Mouse (Mus musculus) cortical plate, adult 2 months (tissue): ENCODE data around the gene Man1c1. TPM values are rescaled to one million over a fixed set of nuclear protein-coding genes. Genes with fewer than 3 reads are reported as not detected.

Experiments
- H3K27ac ChIP-seq: fragments of 200-500 bp; 2 replicates; pipeline ENCODE4 v1.5.1; 2012; ENCODE audit warnings: low read length, control low read depth, inconsistent platforms; ENCODE audit not compliant: insufficient read depth
- H3K4me1 ChIP-seq: fragments of 200-500 bp; 2 replicates; pipeline ENCODE4 v1.6.1; 2011; ENCODE audit warnings: low read length; ENCODE audit not compliant: control insufficient read depth, insufficient read depth
- H3K4me3 ChIP-seq: fragments of 200-500 bp; 2 replicates; pipeline ENCODE4 v1.5.1; 2011; ENCODE audit warnings: mild to moderate bottlenecking, low read length, control low read depth; ENCODE audit not compliant: insufficient read depth
- CTCF ChIP-seq: fragments of 200-500 bp; IDR thresholded peaks from 2 replicates; pipeline ENCODE4 v1.5.1; 2011; ENCODE audit warnings: mild to moderate bottlenecking, control low read depth, low read length; ENCODE audit not compliant: insufficient read depth; ENCODE audit errors: extremely low read depth
- POLR2A ChIP-seq: fragments of 200-500 bp; IDR thresholded peaks from 2 replicates; pipeline ENCODE4 v1.6.1; 2011; ENCODE audit warnings: mild to moderate bottlenecking, low read length, control low read depth; ENCODE audit not compliant: insufficient read depth; ENCODE audit errors: extremely low read depth
- polyA plus RNA-seq: library from polyadenylated mRNA; depleted of rRNA; stranded (reverse); fragments of >200 nt; gene quantifications from 2 replicates; pipeline ENCODE4 v1.2.3, GENCODE M21; 2012

Gene Man1c1
- polyA plus RNA-seq, 1 experiment, result 20.5 TPM

DNA sequence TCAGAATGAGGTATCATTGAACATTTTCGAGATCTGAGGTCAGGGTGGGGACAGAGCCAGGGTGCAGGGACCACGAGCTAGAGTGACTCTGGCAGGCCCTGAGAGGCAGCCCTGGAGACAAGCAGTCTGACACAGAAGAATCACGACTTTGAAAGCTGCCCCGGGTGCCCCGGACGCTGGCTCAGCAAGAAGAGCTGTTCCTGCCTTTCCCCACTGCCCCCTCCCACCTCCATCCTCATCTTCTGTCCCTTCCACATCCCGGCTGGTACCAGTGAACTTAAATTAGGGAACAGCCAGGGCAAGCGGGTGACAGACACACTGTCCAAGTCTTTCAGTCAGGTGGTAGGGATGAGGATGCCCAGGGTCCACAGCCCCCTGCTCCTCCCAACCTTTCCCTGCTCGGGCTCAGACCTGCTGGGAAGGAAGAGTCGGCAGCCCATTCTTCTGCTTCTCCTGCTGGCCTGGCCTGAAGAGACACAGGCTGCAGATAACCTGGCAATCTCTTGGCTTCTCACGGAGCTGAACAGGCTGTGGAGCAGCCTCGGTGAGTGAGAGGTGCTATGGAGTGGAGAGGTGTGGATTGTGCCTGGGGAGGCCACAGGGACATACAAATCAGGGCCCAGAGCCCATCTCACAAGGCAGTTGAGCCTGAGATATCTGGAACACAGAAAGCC, 35.6 kb downstream of the Man1c1 start:
- Histone ChIP-seq H3K4me1 (0 out of 2 replicates have a peak, but pooled peaks cover 2% of the 10 kb centered on the region), H3K27ac (no peak overlapping the region), H3K4me3 (no peak overlapping the region)
- no peak for TF ChIP-seq POLR2A
- TF ChIP-seq CTCF, result no peak

GRCm38 (mm10) chr4:134666391-134666790, 37.7 kb downstream of the Man1c1 start:
- no peak overlapping the region for H3K4me3 ChIP-seq
- H3K4me1 ChIP-seq, result 0 out of 2 replicates have a peak, but pooled peaks cover 2% of the 10 kb centered on the region
- no peak overlapping the region for H3K27ac ChIP-seq
- no peak for TF ChIP-seq CTCF
- TF ChIP-seq POLR2A, result no peak

DNA sequence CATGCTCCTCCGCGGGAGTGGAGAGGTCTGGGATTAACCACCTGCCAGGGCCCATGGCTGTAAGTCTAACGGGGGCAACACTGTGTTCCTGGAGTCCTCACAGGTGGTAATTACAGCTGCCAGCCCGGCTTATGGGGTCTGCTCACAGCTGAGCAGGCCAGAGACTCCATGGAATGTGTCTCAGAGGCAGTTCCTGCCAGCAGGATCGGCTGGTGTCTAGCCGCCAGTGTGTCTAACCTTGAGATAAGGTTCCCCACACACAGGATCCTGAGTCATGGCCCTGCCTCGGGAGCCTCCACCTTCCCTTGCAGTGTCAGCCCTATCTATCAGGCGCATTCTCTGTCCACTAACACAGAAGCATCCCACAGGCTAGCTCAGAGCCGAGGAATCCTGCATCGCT, 41.0 kb downstream of the Man1c1 start:
- Histone ChIP-seq H3K27ac (no peak overlapping the region), H3K4me1 (no peaks in the 10 kb centered on the region), H3K4me3 (no peak overlapping the region)
- TF ChIP-seq POLR2A (no peak), CTCF (no peak)

GRCm38 (mm10) chr4:134660630-134661183, 43.4 kb downstream of the Man1c1 start:
- H3K4me3 ChIP-seq, result no peak overlapping the region
- H3K4me1 ChIP-seq, result no peaks in the 10 kb centered on the region
- H3K27ac ChIP-seq, result no peak overlapping the region
- TF ChIP-seq POLR2A (no peak), CTCF (no peak)

GRCm38 (mm10) chr4:134659354-134660301, 44.5 kb downstream of the Man1c1 start:
- TF ChIP-seq CTCF, result no peak
- Histone ChIP-seq H3K27ac (no peak overlapping the region), H3K4me1 (no peaks in the 10 kb centered on the region), H3K4me3 (no peak overlapping the region)

DNA sequence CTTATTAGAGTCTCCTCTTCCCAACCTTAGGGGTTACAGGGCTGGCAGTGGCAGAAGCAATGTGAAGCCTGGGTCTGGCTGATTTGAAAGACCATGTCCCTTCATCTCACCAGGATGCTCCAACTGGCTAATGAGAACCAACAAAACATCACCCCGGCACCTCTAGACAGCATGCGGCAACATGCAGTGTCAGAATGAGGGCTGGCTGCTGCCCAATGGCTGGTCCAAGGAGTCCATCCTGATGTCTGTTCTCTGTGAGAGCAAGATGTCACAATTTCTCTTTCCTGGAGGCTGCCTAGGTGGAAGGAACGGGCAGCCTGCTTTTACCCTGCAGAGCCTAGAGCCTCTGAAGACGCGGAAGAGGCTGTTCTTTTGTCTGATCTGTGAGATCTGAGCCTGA, 46.6 kb downstream of the Man1c1 start:
- H3K27ac ChIP-seq, result no peak overlapping the region
- H3K4me3 ChIP-seq, result no peak overlapping the region
- TF ChIP-seq POLR2A, result no peak
- TF ChIP-seq CTCF, result no peak
- H3K4me1 ChIP-seq, result peaks cover 2% of the 10 kb centered on the region; the same call in 1 of the 2 replicates

GRCm38 (mm10) chr4:134654391-134654790, 49.7 kb downstream of the Man1c1 start:
- Histone ChIP-seq H3K27ac (no peak overlapping the region), H3K4me3 (no peak overlapping the region), H3K4me1 (peaks cover 2% of the 10 kb centered on the region; the same call in 1 of the 2 replicates)
- TF ChIP-seq POLR2A (no peak), CTCF (no peak)

- TF ChIP-seq POLR2A (no peak), CTCF (no peak)
- no peak overlapping the region for H3K27ac ChIP-seq
- no peak overlapping the region for H3K4me3 ChIP-seq
- peaks cover 2% of the 10 kb centered on the region; the same call in 1 of the 2 replicates for H3K4me1 ChIP-seq
Observed at GRCm38 (mm10) chr4:134652720-134653119, 51.4 kb downstream of the Man1c1 start.

DNA sequence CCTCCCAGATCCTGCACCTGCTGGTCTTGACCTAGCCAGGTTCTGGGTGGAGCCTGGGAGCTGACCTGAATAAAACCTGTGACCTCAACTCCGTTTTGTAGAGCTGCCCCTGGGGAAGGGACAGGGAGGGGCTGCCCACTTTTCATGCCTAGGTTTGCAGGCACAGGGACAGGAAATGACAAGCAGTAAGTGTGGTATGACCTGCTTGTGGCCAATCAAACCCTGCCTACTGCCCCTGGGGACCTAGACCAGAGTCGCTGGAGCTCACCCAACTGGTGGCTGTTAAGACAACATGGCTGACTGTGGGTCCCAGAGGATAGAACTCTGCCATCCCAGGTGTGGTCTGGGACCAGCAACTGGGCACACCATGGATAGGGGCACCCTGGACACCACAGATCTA, 51.9 kb downstream of the Man1c1 start:
- H3K4me1 ChIP-seq, result peaks cover 2% of the 10 kb centered on the region; the same call in 1 of the 2 replicates
- H3K4me3 ChIP-seq, result no peak overlapping the region
- H3K27ac ChIP-seq, result no peak overlapping the region
- TF ChIP-seq POLR2A (no peak), CTCF (no peak)
